Mouse (Mus musculus): ENCODE results near the gene Hhipl1. TPM values are rescaled to one million over a fixed set of nuclear protein-coding genes. Genes with fewer than 3 reads are reported as not detected.

The Hhipl1 gene
- polyA plus RNA-seq, 1 experiment from 2014 or later: 0.28 TPM

- no peaks in the 10 kb centered on the region for H3K9me3 ChIP-seq (ENCODE audit: control insufficient read depth, low read length)
- DNase-seq (ENCODE audit: low spot score): no peak
- H3K9ac ChIP-seq (ENCODE audit: low read length): no peak overlapping the region
- ATAC-seq (replicated peaks; ENCODE audit: low FRiP score, low TSS enrichment, low read depth): no peak
- H3K4me2 ChIP-seq (ENCODE audit: low read length): no peak overlapping the region
- no peak overlapping the region for H3K4me3 ChIP-seq (ENCODE audit: low read depth, low read length)
- no peaks in the 10 kb centered on the region for H3K27me3 ChIP-seq (replicated peaks; ENCODE audit: control insufficient read depth, insufficient read depth, low read length)
- no peak overlapping the region for H3K27ac ChIP-seq (ENCODE audit: low read depth)
- WGBS: 57% methylated on average over 5 of the region's 5 CpGs
- no peaks in the 10 kb centered on the region for H3K36me3 ChIP-seq (ENCODE audit: control insufficient read depth, insufficient read depth, low read length)
- peaks cover 36% of the 10 kb centered on the region for H3K4me1 ChIP-seq (replicated peaks; ENCODE audit: control insufficient read depth, insufficient read depth, low read length)
Measured at GRCm38 (mm10) chr12:108368921-108369320, 62.9 kb downstream of the Hhipl1 start.

GRCm38 (mm10) chr12:108370596-108371428, 64.7 kb downstream of the Hhipl1 start, which contains the start of gene Eml1:
Eml1 (plus strand) TSS chr12:108370957.
- DNase-seq (ENCODE audit: low spot score): no peak
- Histone ChIP-seq H3K27ac (ENCODE audit: low read depth) (peak within 1 kb of the TSS; percentile 19), H3K27me3 (replicated peaks; ENCODE audit: control insufficient read depth, insufficient read depth, low read length) (no peaks in the 10 kb centered on the region), H3K4me3 (ENCODE audit: low read depth, low read length) (no peak within 1 kb of the TSS), H3K9me3 (ENCODE audit: control insufficient read depth, low read length) (no peaks in the 10 kb centered on the region), H3K36me3 (ENCODE audit: control insufficient read depth, insufficient read depth, low read length) (no peaks in the 10 kb centered on the region), H3K4me1 (replicated peaks; ENCODE audit: control insufficient read depth, insufficient read depth, low read length) (peaks cover 31% of the 10 kb centered on the region), H3K9ac (ENCODE audit: low read length) (0 out of 2 replicates have a peak within 1 kb of the TSS, but pooled peaks have one; percentile 3), H3K4me2 (ENCODE audit: low read length) (peak within 1 kb of the TSS; percentile 21)
- WGBS: 65% methylated on average over 19 of the region's 19 CpGs
- peak; percentile 35; the same call in 1 of the 2 replicates for ATAC-seq (replicated peaks; ENCODE audit: low FRiP score, low TSS enrichment, low read depth)

DNA sequence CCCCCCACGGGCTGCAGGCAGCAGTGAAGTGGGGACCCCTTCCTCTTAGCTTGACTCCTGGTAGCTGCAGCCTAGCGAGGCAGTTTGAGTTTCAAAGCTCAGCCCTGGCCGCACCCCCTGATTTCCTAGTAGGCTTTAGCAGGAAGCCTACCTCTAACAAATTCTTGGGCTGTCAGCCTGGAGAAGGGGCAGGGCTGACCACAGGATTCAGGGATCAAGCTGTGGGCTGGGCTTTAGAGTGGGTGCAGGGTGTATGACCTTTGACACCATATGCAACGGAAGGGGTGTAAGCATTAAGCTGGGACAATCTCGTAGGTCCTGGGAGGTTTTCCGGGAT, 65.3 kb downstream of the Hhipl1 start:
- H3K4me3 ChIP-seq (ENCODE audit: low read depth, low read length): no peak overlapping the region
- H3K36me3 ChIP-seq (ENCODE audit: control insufficient read depth, insufficient read depth, low read length): no peaks in the 10 kb centered on the region
- no peaks in the 10 kb centered on the region for H3K9me3 ChIP-seq (ENCODE audit: control insufficient read depth, low read length)
- H3K27me3 ChIP-seq (replicated peaks; ENCODE audit: control insufficient read depth, insufficient read depth, low read length): no peaks in the 10 kb centered on the region
- no peak for ATAC-seq (replicated peaks; ENCODE audit: low FRiP score, low TSS enrichment, low read depth)
- H3K27ac ChIP-seq (ENCODE audit: low read depth): peak overlapping the region; percentile 19; the same call in 1 of the 2 replicates
- DNase-seq (ENCODE audit: low spot score): no peak
- H3K4me2 ChIP-seq (ENCODE audit: low read length): peak overlapping the region; percentile 21
- 61% methylated on average over 6 of the region's 6 CpGs for WGBS
- 0 out of 2 replicates have a peak overlapping the region, but pooled peaks have one; percentile 3 for H3K9ac ChIP-seq (ENCODE audit: low read length)
- H3K4me1 ChIP-seq (replicated peaks; ENCODE audit: control insufficient read depth, insufficient read depth, low read length): peaks cover 29% of the 10 kb centered on the region

- ATAC-seq (replicated peaks; ENCODE audit: low FRiP score, low TSS enrichment, low read depth) (no peak), DNase-seq (ENCODE audit: low spot score) (no peak)
- Histone ChIP-seq H3K27ac (ENCODE audit: low read depth) (peak overlapping the region; percentile 19; the same call in 1 of the 2 replicates), H3K4me1 (replicated peaks; ENCODE audit: control insufficient read depth, insufficient read depth, low read length) (peaks cover 29% of the 10 kb centered on the region), H3K4me2 (ENCODE audit: low read length) (no peak overlapping the region), H3K27me3 (replicated peaks; ENCODE audit: control insufficient read depth, insufficient read depth, low read length) (no peaks in the 10 kb centered on the region), H3K9ac (ENCODE audit: low read length) (no peak overlapping the region), H3K4me3 (ENCODE audit: low read depth, low read length) (no peak overlapping the region), H3K9me3 (ENCODE audit: control insufficient read depth, low read length) (no peaks in the 10 kb centered on the region), H3K36me3 (ENCODE audit: control insufficient read depth, insufficient read depth, low read length) (no peaks in the 10 kb centered on the region)
- 82% methylated on average over 17 of the region's 17 CpGs for WGBS
Measured at GRCm38 (mm10) chr12:108372241-108372640, 66.2 kb downstream of the Hhipl1 start.

DNA sequence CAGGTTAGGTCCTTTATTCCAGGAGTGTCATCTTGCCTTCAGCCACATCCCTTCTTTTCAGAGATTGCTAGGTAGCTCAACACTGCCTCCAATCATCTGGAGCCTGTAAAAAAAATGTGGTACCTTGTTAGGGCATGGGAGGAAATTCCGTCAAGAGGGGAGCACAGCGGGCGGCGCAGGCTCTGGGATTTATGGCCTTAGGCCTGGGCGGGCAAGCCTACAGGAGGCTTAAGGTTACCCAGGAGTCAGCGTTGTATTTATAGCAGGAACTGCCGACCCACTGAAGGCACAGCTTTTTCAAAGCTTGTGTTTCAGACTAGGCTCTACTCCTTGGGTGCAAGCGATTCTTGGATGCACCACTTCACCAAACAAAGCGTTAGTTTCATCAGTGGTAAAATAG, 67.5 kb downstream of the Hhipl1 start:
- Histone ChIP-seq H3K36me3 (ENCODE audit: control insufficient read depth, insufficient read depth, low read length) (no peaks in the 10 kb centered on the region), H3K4me1 (replicated peaks; ENCODE audit: control insufficient read depth, insufficient read depth, low read length) (peaks cover 29% of the 10 kb centered on the region), H3K27me3 (replicated peaks; ENCODE audit: control insufficient read depth, insufficient read depth, low read length) (no peaks in the 10 kb centered on the region), H3K4me2 (ENCODE audit: low read length) (no peak overlapping the region), H3K27ac (ENCODE audit: low read depth) (peak overlapping the region; percentile 19), H3K9me3 (ENCODE audit: control insufficient read depth, low read length) (no peaks in the 10 kb centered on the region), H3K4me3 (ENCODE audit: low read depth, low read length) (no peak overlapping the region), H3K9ac (ENCODE audit: low read length) (no peak overlapping the region)
- 30% methylated on average over 9 of the region's 9 CpGs for WGBS
- no peak for ATAC-seq (replicated peaks; ENCODE audit: low FRiP score, low TSS enrichment, low read depth)
- no peak for DNase-seq (ENCODE audit: low spot score)

- Histone ChIP-seq H3K4me3 (ENCODE audit: low read depth, low read length) (no peak overlapping the region), H3K4me1 (replicated peaks; ENCODE audit: control insufficient read depth, insufficient read depth, low read length) (peaks cover 29% of the 10 kb centered on the region), H3K9ac (ENCODE audit: low read length) (no peak overlapping the region), H3K27me3 (replicated peaks; ENCODE audit: control insufficient read depth, insufficient read depth, low read length) (no peaks in the 10 kb centered on the region), H3K9me3 (ENCODE audit: control insufficient read depth, low read length) (no peaks in the 10 kb centered on the region), H3K4me2 (ENCODE audit: low read length) (no peak overlapping the region), H3K27ac (ENCODE audit: low read depth) (no peak overlapping the region), H3K36me3 (ENCODE audit: control insufficient read depth, insufficient read depth, low read length) (no peaks in the 10 kb centered on the region)
- ATAC-seq (replicated peaks; ENCODE audit: low FRiP score, low TSS enrichment, low read depth) (no peak), DNase-seq (ENCODE audit: low spot score) (no peak)
- 76% methylated on average over 8 of the region's 8 CpGs for WGBS
Measured at GRCm38 (mm10) chr12:108374689-108375088, 68.6 kb downstream of the Hhipl1 start.

DNA sequence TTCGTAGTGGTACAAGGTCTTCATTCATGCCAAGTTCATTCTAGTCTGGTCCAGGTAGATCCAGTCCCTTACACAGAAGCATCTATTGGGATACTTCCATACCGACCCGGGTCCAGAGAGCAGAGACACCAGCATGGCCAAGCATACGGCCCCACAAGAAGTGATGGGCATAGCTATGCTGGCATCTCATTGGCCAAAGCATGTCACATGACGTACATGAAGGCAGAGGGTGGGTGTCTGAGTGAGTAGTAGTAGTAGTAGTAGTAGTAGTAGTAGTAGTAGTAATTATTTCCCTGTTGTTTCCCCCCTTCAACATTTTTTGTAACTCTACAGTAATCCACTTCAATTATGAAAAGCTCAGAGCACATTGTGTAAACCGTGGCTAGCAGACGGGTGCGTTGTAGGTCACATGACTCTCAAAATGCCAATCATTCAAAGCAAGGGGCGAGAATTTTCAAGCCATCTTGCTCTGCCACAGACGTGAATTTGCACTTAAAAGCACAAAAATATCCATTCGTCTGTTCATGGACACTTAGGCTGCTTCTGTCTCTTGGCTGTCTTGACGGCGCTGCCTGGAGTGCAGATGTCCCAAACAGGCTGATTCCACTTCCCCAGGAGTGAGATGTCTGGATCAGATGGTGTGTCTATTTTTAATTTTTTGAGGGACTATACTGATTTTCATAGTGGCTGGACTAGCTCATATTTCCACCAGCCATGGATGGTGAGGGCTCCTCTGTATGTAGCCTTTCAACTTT, 72.5 kb downstream of the Hhipl1 start:
- Histone ChIP-seq H3K27me3 (replicated peaks; ENCODE audit: control insufficient read depth, insufficient read depth, low read length) (no peaks in the 10 kb centered on the region), H3K4me3 (ENCODE audit: low read depth, low read length) (no peak overlapping the region), H3K4me1 (replicated peaks; ENCODE audit: control insufficient read depth, insufficient read depth, low read length) (peaks cover 9% of the 10 kb centered on the region), H3K9me3 (ENCODE audit: control insufficient read depth, low read length) (no peaks in the 10 kb centered on the region), H3K9ac (ENCODE audit: low read length) (no peak overlapping the region), H3K4me2 (ENCODE audit: low read length) (no peak overlapping the region), H3K36me3 (ENCODE audit: control insufficient read depth, insufficient read depth, low read length) (no peaks in the 10 kb centered on the region), H3K27ac (ENCODE audit: low read depth) (no peak overlapping the region)
- ATAC-seq (replicated peaks; ENCODE audit: low FRiP score, low TSS enrichment, low read depth) (no peak), DNase-seq (ENCODE audit: low spot score) (no peak)
- WGBS: 81% methylated on average over 13 of the region's 13 CpGs

All from intestine, embryonic 14.5 days (tissue).